Mouse (Mus musculus) NIH3T3 (cell line): ENCODE results near the gene Prmt6.

Experiments
- DNase-seq: peaks from one replicate; pipeline ENCODE4 v3.0.0-alpha.2; 2012; ENCODE audit warnings: low read depth

The Prmt6 gene

DNA sequence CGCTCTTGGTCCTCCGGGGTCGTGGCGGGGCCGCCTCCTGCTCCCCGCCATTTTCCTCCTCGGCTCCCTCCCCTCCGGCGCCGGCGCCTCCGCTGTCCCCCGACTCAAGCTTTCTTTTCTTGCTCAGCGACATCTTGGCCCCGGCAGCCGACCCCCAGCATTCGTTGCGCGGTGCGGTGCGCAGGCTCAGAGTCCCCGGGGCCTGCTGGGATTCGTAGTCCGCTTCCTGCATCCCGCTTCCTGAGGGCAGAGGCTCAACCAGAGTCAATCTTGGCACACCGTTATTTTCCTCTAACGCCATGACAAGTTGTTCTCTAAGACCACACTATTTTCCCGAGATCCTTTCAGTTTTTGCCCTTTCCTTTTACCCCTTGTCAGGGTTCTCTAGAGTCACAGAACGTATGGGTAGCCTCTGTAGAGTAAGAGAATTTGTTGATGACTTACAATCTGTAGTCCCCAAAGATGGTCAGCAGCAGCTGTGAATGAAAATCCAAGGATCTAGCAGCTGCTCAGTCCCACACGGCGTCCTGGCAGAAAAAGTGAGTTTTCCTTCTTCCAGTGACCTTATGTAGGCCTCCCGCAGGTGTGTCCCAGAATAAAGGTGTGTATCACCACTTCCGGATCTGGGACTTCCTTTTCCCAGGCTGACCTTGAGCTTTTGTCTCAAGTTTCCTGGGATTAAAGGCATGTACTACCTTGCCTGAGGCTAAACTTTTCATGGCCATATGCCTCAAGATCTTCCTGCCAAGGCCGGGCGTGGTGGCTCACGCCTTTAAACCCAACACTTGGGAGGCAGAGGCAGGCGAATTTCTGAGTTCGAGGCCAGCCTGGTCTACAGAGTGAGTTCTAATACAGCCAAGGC, at the start of gene Prmt6:
TSS of gene Prmt6 (minus strand) at position 160 of the 862 bp plus-strand sequence.
- DNase-seq = peak; percentile 93

DNA sequence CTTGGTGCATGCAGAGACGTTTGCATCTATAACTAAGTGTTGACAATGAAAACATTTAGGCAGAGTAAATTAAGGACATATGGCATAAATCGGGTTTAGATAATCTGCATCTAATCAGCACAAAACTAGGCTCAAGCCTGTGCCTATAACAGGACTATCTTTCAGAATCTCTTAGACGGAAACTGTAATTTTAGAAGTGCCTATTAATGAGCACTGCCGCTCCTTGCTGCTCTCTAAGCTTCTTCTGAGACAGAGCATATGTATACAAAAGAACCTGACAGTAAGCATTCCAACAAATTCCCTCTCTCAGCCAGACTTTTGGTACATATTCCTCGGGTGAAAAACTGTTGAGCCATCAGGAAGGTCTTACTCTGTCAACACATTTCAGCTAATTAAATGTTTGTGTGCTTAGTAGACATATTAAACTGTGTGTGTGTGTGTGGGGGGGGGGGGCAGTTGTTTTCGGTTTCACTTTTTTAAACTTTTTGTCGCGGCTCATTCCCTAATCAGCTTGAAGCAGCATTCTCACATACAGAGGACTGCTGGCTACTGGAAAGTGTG, 39.8 kb upstream of the Prmt6 start:
- DNase-seq = no peak

DNA sequence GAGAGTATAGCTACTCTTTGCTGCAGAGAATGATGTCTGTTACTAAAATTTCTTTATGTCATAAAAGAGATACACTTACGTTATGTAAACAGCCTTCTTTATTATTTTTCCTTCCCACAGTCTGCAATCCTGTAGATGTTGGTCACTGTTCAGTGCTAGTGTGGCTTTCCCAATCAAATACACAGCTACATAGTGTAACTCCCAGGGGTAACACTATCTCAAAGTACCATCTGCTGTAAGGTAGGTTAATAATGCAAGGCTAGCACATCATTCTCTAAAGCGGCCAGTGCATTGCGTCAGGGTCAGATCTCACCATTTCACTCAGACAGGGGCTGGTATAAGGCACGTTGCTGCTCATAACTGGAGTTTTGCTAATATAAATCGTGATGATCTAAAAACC, 31.9 kb upstream of the Prmt6 start:
- DNase-seq = no peak

DNA sequence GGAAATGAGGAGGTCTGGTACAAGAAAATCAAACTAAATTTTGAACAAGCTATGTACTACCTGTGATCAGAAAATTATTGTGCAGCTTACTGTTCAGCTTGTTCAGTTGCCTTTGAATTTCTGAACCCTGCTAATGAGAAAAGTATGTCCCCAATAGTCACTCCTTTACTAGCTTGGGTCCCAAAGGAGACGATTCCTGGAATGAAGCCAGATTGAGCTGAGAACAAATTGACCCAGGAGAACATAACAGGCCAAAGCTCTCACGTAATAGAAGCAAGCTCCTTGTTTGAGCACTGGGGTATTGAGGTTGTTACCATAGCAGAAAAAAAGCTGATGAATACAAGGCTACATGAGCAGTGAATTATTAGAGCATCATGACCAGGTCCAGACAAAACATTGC, 17.0 kb upstream of the Prmt6 start:
- no peak for DNase-seq

DNA sequence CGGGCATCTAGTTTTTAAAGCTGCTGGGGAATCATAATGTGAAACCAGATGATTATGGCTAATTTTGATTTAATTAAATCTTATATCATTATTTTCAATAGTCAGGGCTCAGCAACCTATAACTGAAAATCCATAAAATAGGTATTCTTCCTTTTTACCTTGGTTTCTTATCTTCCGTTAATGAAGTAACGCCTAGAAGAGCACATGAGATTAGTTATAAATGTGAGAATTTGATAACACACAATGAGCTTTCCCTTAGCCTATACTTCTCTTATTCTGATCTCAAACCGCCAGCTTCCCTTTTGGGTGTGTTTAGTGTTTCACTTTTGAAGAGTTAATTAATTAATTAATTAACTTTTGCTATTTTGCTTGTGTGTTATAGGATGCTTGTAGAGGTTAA, 2.3 kb upstream of the Prmt6 start:
- DNase-seq = no peak

DNA sequence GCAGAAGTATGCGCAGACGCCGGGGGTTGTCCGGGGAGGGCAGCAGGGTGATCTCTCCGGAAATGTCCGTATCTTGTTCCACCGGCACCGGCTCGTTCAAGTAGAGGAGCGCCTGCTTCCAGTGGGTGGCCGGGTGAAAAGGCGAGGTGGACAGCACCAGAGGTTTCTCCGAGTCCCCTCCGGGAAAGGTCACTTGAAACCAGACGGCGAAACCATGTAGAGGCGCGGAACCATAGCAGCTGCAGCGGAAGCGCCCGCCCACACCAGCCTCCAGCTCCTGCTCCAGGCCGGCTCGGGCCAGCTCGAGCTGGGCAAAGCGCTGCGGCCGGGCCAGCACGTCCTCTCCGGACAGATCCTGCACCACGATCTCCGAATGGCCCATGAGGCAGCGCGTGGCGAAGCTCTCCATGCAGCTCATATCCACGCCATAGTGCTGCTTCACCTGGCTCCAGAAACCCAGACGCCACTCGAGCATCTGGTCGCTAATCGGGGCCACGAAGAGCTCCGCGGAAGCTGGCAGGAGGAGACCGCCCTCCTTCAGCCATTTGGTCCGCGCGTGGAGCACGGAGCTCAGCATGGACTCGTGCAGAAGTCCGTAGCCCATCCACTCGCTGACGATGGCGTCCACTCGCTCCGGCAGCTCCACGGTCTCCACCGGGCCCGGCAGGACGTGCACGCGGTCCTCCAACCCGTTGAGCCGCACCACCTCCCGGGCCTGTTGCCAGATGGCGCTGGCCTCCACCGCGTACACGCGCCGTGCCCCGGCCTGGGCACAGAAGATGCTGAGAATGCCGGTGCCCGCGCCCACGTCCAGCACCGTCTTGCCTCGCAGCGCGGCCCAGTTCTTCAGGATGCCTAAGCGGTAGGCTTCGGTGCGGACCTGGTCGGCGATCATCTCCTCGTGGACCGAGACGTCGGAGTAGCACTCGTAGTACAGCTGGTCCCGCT, 633 bp downstream of the Prmt6 start:
- DNase-seq = peak; percentile 82

DNA sequence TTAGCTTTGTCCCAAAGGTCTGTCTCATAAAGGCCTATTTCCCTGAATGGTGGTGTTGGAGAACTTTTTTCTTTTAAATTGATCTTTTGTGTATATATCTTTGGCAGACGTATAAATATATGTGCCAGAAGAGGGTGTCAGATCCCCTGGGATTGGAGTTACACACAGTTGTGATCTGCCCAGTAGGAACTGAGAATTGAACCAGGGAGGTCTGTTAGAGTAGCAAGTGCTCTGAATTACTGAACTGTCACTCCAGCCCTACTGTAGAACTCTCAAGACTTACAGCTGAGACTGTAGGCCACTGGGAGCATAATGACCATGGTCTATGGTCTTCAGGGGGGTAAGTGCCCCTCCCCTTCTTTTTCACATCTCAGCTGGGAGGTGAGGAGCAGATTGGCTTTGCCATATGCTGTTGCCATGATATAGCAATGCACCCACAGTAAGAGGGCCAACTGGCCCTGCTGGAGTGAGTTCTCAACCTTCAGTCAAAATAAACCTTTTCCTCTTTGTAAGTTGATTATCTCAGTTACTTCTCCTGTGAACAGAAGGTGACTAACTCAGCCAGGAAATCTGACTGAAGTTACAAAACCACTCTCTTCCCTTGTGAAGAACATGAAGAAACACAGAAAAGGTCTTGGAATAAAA, 13.9 kb downstream of the Prmt6 start:
- no peak for DNase-seq
